Mouse (Mus musculus) cerebellum, adult 9-10 months (tissue): ENCODE measurements around the gene Ptpn3.

ENCODE experiments used
- DNase-seq: peaks from one replicate; pipeline ENCODE4 v3.0.0; 2022

Gene Ptpn3

GRCm38 (mm10) chr4:57258159-57259035 is 43.2 kb downstream of the Ptpn3 start:
- DNase-seq = no peak

GRCm38 (mm10) chr4:57257409-57257808 is 44.2 kb downstream of the Ptpn3 start:
- DNase-seq = no peak

- DNase-seq = peak; percentile 92
Measured at GRCm38 (mm10) chr4:57256761-57257160, 44.9 kb downstream of the Ptpn3 start.

- DNase-seq = no peak
Measured at GRCm38 (mm10) chr4:57254412-57254811, 47.2 kb downstream of the Ptpn3 start.

GRCm38 (mm10) chr4:57250636-57251035 is 51.0 kb downstream of the Ptpn3 start:
- DNase-seq = no peak

GRCm38 (mm10) chr4:57249108-57249507 is 52.5 kb downstream of the Ptpn3 start:
- no peak for DNase-seq

- no peak for DNase-seq
Measured at GRCm38 (mm10) chr4:57244874-57245273, 56.8 kb downstream of the Ptpn3 start.

- DNase-seq = no peak
Measured at GRCm38 (mm10) chr4:57243312-57243711, 58.3 kb downstream of the Ptpn3 start.

- DNase-seq = peak; percentile 47
Measured at GRCm38 (mm10) chr4:57240934-57241333, 60.7 kb downstream of the Ptpn3 start.

- DNase-seq = no peak
Measured at GRCm38 (mm10) chr4:57240100-57240499, 61.5 kb downstream of the Ptpn3 start.

- DNase-seq = no peak
Measured at GRCm38 (mm10) chr4:57239112-57239511, 62.5 kb downstream of the Ptpn3 start.

- no peak for DNase-seq
Measured at GRCm38 (mm10) chr4:57238118-57238517, 63.5 kb downstream of the Ptpn3 start.

- no peak for DNase-seq
Measured at GRCm38 (mm10) chr4:57236513-57236912, 65.1 kb downstream of the Ptpn3 start.

- no peak for DNase-seq
Measured at GRCm38 (mm10) chr4:57235741-57236140, 65.9 kb downstream of the Ptpn3 start.

- no peak for DNase-seq
Measured at GRCm38 (mm10) chr4:57234348-57234747, 67.3 kb downstream of the Ptpn3 start.

- no peak for DNase-seq
Measured at GRCm38 (mm10) chr4:57232439-57232838, 69.2 kb downstream of the Ptpn3 start.

GRCm38 (mm10) chr4:57231323-57231722 is 70.3 kb downstream of the Ptpn3 start:
- DNase-seq = no peak

GRCm38 (mm10) chr4:57230341-57230740 is 71.3 kb downstream of the Ptpn3 start:
- no peak for DNase-seq

- no peak for DNase-seq
Measured at GRCm38 (mm10) chr4:57228601-57229520, 72.8 kb downstream of the Ptpn3 start.

GRCm38 (mm10) chr4:57224776-57225175 is 76.9 kb downstream of the Ptpn3 start:
- DNase-seq = no peak

- no peak for DNase-seq
Measured at GRCm38 (mm10) chr4:57217746-57218145, 83.9 kb downstream of the Ptpn3 start.

GRCm38 (mm10) chr4:57216535-57216934 is 85.1 kb downstream of the Ptpn3 start:
- DNase-seq = no peak

- DNase-seq = no peak
Measured at GRCm38 (mm10) chr4:57214852-57215251, 86.8 kb downstream of the Ptpn3 start.

GRCm38 (mm10) chr4:57214114-57214513 is 87.5 kb downstream of the Ptpn3 start:
- DNase-seq = no peak
